Mouse (Mus musculus) thymus, postnatal 36 days (tissue): ENCODE measurements at regions not wholly inside any gene's neighbourhood (a gene's known extent, or its start where the extent isn't known, plus 50 kb on each side); places are given as distances from the start of the nearest gene placed in this dataset.

Experiments
- DNase-seq, 2 experiments: peaks; one replicate each; pipeline ENCODE4 v3.0.0; 2022; ENCODE audit warnings: mixed read lengths in 2 of 2

DNA sequence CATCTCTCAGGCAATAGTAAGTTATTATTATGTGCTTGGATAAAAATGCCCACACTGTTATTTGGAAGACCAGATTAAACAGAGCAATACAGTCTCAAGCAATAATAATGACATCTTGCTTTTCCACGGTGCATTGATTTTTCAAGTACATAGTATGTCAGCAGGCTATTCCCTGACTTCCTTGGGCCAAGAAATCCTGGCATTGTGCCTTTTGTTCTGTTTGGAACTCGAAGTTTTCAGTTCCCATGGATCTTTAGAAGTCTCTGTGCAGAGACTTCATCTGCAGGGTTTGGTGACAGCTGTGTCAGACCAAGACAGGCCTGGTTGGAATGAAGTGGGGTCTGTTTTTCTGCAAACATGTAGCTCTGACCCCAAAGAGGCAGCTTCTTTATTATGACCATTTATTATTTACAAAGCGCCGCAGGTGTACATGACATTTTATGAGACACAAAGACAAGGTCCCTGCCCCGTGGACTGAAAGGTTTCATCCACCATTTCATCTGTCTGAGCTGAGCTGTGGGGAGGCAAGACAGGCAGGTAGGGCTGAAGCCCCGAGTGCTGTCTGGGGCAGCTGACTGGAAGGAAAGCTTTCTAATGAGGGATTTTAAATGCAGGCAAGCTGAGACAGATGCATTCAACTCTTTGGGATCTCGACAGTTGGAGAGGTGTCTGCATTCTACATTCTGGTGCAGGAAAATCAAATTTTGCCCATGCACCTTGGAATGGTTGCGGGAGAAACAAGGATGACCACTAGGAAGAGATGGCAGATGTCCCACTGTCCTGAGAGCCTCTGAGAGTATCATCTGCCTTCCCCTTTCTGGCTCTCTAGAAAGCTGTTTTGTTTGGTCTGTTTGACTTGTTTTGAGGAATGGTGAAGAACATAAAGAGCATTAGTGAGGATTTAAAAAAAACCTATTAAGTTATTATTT, 57.4 kb upstream of the Syt6 start:
- no peak for DNase-seq

GRCm38 (mm10) chr3:103518624-103519023, 56.4 kb upstream of the Syt6 start:
- DNase-seq, result no peak
